Mouse (Mus musculus): ENCODE data around the gene Rgs6.

- TF ChIP-seq CTCF (IDR thresholded peaks at IDR 0.05; ENCODE audit: extremely low read depth, insufficient read length, insufficient replicate concordance, low read depth, low read length) (no peak), POLR2A (IDR thresholded peaks at IDR 0.05; ENCODE audit: low read depth, low read length) (no peak)
Observed at GRCm38 (mm10) chr12:83206866-83207265, 618.8 kb downstream of the Rgs6 start.

Measured in small intestine, adult 2 months (tissue).